Mouse (Mus musculus): Measurements from ENCODE around the gene Angptl4.
A peak's percentile ranks its signal among the peaks of the same experiment; 100 is the strongest.

The Angptl4 gene

DNA sequence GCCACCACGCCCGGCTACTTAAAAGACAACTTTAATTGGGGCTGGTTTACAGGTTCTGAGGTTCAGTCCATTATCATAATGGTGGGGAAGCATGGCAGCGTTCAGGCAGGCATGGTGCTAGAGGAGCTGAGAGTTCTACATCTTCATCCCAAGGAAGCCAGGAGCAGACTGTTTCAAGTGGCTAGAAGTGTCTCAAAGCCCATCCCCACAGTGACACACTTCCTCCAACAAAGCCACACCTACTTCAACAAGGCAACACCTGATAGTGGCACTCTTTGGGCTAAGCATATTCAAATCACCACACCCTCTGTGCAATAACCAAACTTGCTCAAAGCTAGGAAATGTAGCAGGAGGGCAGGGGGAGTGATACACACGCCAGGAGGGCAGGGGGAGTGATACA, 22.6 kb upstream of the Angptl4 start:
- DNase-seq: no peak

DNA sequence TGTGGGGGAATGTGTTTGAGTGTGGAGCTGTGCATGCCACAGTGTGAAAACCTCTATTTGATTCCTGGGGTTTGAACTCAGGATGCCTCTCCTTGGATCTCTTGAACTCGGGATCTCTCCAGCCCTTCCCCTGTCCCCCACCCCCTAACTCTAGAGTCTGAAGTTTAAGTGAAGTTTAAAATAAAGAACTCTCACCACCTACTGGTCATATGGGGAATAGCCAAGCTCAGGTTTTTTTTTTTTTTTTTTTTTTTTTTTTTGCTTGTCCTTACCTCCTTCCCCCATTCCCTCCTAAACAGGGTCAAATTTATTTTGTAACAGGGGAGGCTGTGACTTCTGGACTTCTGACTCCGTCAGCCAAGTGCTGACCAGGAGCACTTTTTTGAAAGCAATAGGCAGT, 20.6 kb upstream of the Angptl4 start:
- DNase-seq: no peak

DNA sequence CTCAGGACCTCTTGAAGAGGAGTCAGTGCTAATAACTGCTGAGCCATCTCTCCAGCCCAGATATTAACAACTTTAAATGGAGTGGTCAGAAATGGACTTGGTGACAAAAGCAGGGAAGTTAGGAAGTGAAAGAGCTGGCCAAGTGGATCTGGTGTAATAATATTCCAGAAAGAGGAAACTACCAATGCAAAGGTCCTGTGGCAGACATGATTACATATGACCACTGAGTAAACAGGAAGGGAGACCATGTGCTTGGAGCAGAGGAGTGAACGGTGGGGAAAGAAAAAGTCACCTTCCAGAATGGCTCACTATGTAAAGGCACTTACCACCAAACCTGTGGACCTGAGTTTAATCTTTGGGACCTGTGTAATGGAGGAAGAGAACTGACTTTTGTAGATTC, 17.6 kb upstream of the Angptl4 start:
- no peak for DNase-seq

GRCm38 (mm10) chr17:33798306-33798705, 16.7 kb upstream of the Angptl4 start:
- no peak for DNase-seq

- DNase-seq: no peak
Observed at GRCm38 (mm10) chr17:33788732-33789131, 7.1 kb upstream of the Angptl4 start.

- DNase-seq: no peak
Observed at GRCm38 (mm10) chr17:33786375-33786774, 4.7 kb upstream of the Angptl4 start.

- DNase-seq: no peak
Observed at GRCm38 (mm10) chr17:33784939-33785338, 3.3 kb upstream of the Angptl4 start.

DNA sequence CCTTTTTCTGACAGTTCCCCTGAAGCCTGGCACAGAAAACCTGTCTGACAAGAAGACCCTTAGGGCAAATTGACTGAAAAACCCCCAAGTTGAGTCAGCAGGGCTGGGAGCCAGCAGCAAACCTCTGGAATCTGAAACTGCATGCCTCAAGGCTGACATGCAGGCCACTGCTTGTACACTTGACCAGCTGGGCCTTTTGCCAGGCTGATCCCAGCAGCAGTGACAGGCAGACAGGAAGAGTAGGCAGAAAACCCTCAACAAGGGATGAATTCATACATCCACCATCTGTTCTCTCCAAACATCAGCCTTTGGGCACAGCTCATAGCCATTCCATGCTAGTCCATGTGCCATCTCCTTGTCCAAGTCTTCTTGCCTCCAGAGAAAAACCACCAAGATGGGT, 1.8 kb upstream of the Angptl4 start:
- DNase-seq: peak in 1 of 2 experiments; percentile 7

DNA sequence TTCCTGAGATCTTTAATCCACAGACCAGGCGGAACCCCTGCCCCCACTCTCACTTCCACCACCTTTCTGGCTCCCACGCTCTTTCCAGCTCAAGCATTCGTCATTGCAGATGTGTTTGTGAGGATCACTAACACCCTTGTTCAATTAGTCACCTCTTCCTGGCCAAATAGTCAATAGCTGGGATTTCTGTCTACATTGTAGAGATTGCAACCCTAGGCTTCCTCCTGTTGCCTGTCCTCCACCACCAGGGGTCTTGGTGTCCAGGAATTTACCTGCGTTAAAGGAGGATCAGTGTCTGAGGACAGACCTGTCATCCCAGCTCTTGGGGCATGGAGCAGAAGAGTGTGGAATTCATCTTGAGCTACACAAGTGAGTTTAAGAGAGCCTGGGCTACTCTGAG, 437 bp upstream of the Angptl4 start:
- DNase-seq: no peak

DNA sequence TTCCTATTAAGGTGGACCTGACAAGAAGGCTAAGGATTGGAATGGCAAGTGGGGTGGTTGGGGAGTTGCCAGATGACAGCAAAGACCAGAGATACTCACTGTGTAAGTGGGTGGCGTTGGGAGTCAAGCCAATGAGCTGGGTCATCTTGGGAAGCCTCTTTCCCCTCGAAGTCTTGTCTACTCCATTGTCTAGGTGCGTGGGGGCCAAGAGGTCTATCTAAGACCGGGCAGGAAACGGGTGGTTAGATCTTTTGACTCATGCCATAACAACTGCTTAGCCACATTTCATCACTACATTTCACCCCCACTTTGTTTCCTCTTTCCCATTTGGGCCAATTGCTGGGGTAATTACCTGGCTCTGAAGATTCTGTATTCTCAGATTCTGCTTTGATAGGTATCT, 1.2 kb downstream of the Angptl4 start:
- no peak for DNase-seq

DNA sequence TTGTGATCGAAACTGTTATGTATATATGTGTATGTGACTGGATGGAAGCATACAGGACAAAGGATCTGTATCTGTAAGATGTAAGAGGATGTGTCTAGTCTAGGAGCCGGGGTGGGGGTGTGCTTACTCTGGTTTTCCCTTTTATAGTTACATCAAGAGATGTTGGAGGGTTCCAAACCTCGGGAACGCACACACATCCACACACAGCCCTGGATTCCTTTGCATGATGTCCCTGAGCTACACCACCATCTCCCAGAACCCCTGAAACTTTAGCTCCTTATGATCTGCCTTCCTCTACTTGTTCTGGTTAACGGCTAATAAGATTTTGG, 1.7 kb downstream of the Angptl4 start:
- no peak for DNase-seq

- DNase-seq: peak; percentile 40 to 42
Observed at GRCm38 (mm10) chr17:33779271-33779966, 2.2 kb downstream of the Angptl4 start.

DNA sequence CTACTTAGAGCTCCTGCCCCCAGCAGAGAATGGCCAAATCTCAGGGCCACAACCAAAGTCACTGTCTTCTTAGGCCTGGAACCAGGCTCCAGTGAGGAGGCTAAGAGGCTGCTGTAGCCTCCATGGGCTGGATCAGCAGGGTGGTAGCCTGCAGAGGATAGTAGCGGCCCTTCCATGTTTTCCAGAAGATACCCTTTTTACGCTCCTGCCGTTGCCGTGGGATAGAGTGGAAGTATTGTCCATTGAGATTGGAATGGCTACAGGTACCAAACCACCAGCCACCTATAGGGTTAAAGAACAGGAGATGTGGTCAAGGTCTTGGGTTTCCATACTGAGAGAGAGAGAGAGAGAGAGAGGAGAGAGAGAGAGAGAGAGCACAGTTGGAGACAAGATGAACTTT, 6.3 kb downstream of the Angptl4 start:
- no peak for DNase-seq

- DNase-seq: no peak
Observed at GRCm38 (mm10) chr17:33774573-33775155, 7.0 kb downstream of the Angptl4 start.

DNA sequence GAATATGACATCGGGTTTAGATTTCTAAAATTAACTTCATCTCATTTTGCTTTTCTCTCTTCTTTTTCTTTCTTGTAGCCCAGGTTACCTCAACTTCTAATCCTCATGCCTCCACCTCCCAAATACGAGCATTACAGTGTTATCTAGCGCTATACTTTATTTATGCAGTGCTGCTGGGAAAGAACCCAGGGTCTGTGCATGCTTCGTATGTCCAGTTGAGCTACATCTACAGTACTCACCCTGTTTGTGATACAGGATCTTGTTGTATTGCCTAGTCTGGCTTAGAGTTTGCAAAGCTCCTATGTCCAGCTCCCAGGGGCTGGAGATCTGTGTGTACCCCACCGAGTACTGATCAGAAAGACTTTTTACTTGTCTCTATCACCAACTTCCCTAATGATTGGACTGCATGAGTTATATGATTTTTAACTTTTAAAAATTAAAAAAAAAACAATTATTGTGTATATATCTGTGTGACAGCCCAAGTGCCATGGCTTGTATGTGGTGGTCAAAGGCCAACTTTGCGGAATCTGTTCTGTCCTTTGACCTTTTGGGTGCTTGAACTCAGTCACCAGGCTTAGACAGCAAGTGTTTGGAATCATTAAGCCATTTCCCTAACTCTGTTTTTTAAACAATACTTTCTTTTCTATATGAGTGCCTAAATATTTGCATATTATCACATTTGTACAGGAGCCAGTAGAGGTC, 7.6 kb downstream of the Angptl4 start:
- DNase-seq: no peak

- DNase-seq: no peak
Observed at GRCm38 (mm10) chr17:33773426-33773825, 8.2 kb downstream of the Angptl4 start.

DNA sequence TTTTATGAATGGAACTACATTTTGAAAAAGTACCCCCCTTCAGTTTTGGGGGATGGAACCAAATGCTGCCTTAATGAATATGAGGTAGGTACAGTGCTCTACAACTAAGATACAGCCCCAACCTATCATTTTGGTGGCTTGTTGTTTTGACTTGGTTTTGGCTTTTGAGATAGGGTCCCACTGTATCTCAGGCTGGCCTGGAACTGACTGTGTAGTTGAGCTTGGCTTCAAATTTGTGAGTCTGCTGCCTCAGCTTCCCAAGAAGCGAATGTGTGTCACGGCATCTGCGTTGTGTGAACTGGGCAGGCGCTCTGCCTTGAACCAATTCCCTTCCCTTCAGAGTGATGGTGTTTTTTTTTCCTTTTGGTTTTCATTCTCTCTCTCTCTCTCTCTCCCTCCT, 10.0 kb downstream of the Angptl4 start:
- DNase-seq: no peak

GRCm38 (mm10) chr17:33766389-33766788, 15.2 kb downstream of the Angptl4 start:
- DNase-seq: no peak

DNA sequence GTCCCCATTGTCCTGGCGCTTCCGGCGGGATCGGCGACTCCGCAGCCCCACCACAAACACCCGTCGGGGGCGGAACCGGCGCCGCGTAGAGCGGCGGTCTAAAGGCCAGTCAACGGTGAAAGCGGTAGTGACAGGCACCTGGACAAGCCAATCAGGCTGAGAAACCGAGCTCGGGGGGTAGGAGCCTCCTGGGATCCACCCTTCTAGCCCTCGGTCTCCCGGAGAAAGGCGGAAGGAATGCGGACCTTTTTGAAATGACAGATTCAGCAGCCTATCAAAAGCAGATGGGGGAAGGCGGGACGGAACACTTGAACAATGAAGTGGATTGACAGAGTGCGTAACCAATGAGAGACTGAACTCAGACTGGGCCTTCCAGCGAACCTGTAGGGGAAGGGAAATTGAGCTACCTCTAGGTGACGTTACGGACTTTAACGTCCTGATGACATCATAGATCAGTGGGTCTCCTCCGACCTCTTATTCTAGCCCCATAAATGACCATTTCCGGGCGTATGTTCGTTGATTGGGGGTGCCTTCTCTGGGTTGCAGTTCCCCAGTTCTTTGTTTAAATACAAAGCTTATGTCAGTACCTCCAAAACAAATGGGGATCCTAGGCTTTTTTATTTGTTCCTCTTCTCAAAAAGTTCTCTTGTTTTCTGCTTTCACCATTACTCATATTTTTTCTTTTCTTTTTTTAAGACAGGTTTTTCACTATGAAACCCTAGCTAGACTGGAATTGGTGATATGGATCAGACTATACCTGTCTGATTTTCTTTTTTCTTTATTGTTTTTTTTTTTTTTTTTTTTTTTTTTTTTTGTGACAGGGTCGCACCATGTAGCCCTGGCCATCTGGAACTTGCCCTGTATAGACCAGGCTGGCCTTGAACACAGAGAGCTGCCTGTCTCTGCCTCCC, 21.1 kb downstream of the Angptl4 start, which contains the start of gene Rab11b:
Rab11b (minus strand) TSS at position 276 of the 911 bp plus-strand sequence.
- DNase-seq: peak; percentile 100

GRCm38 (mm10) chr17:33759767-33760254, 21.8 kb downstream of the Angptl4 start:
- peak; percentile 87 to 90 for DNase-seq

GRCm38 (mm10) chr17:33757231-33757630, 24.4 kb downstream of the Angptl4 start:
- peak; percentile 26 to 31 for DNase-seq

- DNase-seq: peak in 1 of 2 experiments; percentile 11
Observed at GRCm38 (mm10) chr17:33756108-33756790, 25.4 kb downstream of the Angptl4 start.
